23 mouse cellular contexts compared by ENCODE assay signal in genomic region chr6:39585517-39585916, GRCm38 (mm10). TPM values are rescaled to one million over a fixed set of nuclear protein-coding genes. Genes with fewer than 3 reads are reported as not detected.
DNase-seq lines count a peak whose midpoint lies in the region; ATAC-seq lines count a peak whose summit lies in the region.
"Had no signal": no experiment of that assay in that cellular context is flagged by ENCODE, and none has a peak within 500 bp of the region (broad histone marks: within the 10 kb centered on the region; RNA-seq: fewer than 3 reads in every experiment).

Gene Gm42420 (plus strand): TSS chr6:39585753.

- H3K36me3 ChIP-seq in liver, embryonic 13.5 days = peaks cover 49% of the 10 kb centered on the region
- peaks cover 42% of the 10 kb centered on the region for H3K36me3 ChIP-seq in liver, embryonic 15.5 days (replicated peaks)

- H3K9me3 ChIP-seq in liver, embryonic 13.5 days (replicated peaks) = no peaks in the 10 kb centered on the region
- H3K9me3 ChIP-seq in liver, embryonic 15.5 days (replicated peaks) = no peaks in the 10 kb centered on the region
- H3K9me3 ChIP-seq: embryonic facial prominence, embryonic 15.5 days; forebrain, embryonic 10.5 days; hindbrain, embryonic 10.5 days; intestine, embryonic 15.5 days had no signal

- no peak within 1 kb of the TSS for H3K4me3 ChIP-seq in liver, embryonic 13.5 days (replicated peaks)
- H3K4me3 ChIP-seq in liver, embryonic 15.5 days (replicated peaks) = no peak within 1 kb of the TSS
- H3K4me3 ChIP-seq: embryonic facial prominence, embryonic 15.5 days; erythroblast, embryonic 14.5 days; forebrain, embryonic 10.5 days; gastrocnemius, adult 2 months; hindbrain, embryonic 10.5 days; intestine, embryonic 15.5 days had no signal

- H3K27ac ChIP-seq in liver, embryonic 13.5 days = no peak within 1 kb of the TSS
- H3K27ac ChIP-seq in liver, embryonic 15.5 days (replicated peaks) = no peak within 1 kb of the TSS
- H3K27ac ChIP-seq: embryonic facial prominence, embryonic 15.5 days; forebrain, embryonic 10.5 days; gastrocnemius, adult 2 months; hindbrain, embryonic 10.5 days; hindbrain, embryonic 14.5 days; intestine, embryonic 15.5 days had no signal

- WGBS in liver, embryonic 13.5 days (ENCODE audit: insufficient replicate concordance) = 62% methylated on average over 6 of the region's 6 CpGs
- WGBS in liver, embryonic 15.5 days (ENCODE audit: insufficient replicate concordance) = 51% methylated on average over 6 of the region's 6 CpGs

- H3K4me1 ChIP-seq in liver, embryonic 13.5 days (replicated peaks) = peaks cover 26% of the 10 kb centered on the region
- peaks cover 30% of the 10 kb centered on the region for H3K4me1 ChIP-seq in liver, embryonic 15.5 days (replicated peaks)
- H3K4me1 ChIP-seq: embryonic facial prominence, embryonic 15.5 days; forebrain, embryonic 10.5 days; hindbrain, embryonic 10.5 days; intestine, embryonic 15.5 days had no signal

- H3K9ac ChIP-seq in liver, embryonic 13.5 days = 0 out of 2 replicates have a peak within 1 kb of the TSS, but pooled peaks have one; percentile 29
- H3K9ac ChIP-seq in liver, embryonic 15.5 days = no peak within 1 kb of the TSS
- H3K9ac ChIP-seq: embryonic facial prominence, embryonic 15.5 days; hindbrain, embryonic 14.5 days; intestine, embryonic 15.5 days had no signal

- DNase-seq in adrenal gland, postnatal 14 days = peak; percentile 21
- DNase-seq in adrenal gland, postnatal 10 days = no peak
- no peak for DNase-seq in liver, embryonic 13.5 days
- DNase-seq in liver = no peak
- peak; percentile 46 to 48 for DNase-seq in adrenal gland, postnatal 36 days
- DNase-seq in embryo, embryonic 9.5 days (ENCODE audit: extremely low spot score) = no peak
- DNase-seq: cerebellum, adult 2 months; cerebellum, postnatal 10 days; gastrocnemius, adult 2 months; gastrocnemius, postnatal 25 days; heart, postnatal 10 days had no signal

- H3K4me2 ChIP-seq in liver, embryonic 13.5 days = no peak within 1 kb of the TSS
- H3K4me2 ChIP-seq in liver, embryonic 15.5 days = no peak within 1 kb of the TSS
- H3K4me2 ChIP-seq: embryonic facial prominence, embryonic 15.5 days; hindbrain, embryonic 14.5 days; intestine, embryonic 15.5 days had no signal

- ATAC-seq in liver, embryonic 13.5 days (ENCODE audit: low read depth) = peak; percentile 37
- 0 out of 2 replicates have a peak, but pooled peaks have one; percentile 25 for ATAC-seq in liver, embryonic 15.5 days (ENCODE audit: insufficient read depth)
- ATAC-seq: forebrain, embryonic 14.5 days; intestine, embryonic 15.5 days had no signal

- H3K27me3 ChIP-seq in liver, embryonic 13.5 days = no peaks in the 10 kb centered on the region
- no peaks in the 10 kb centered on the region for H3K27me3 ChIP-seq in liver, embryonic 15.5 days
- H3K27me3 ChIP-seq: embryonic facial prominence, embryonic 15.5 days; intestine, embryonic 15.5 days had no signal

RNA-seq across cellular contexts. Expression of gene Gm42420, which starts in this region (rescaled TPM):
- total RNA-seq in adrenal gland, postnatal 14 days (2021) = 1.5 and 1.8 TPM in 2 replicates
- total RNA-seq in adrenal gland, postnatal 10 days (2021) = 1 to 10 TPM; 1.0 to 1.3 TPM
- polyA plus RNA-seq in liver, embryonic 13.5 days (2015; fragmentation: Nextera tagmentation; extraction: Ambion mirVana) = 1.0 and 1.4 TPM in 2 replicates
- total RNA-seq in adrenal gland, postnatal 36 days (2021) = 1 to 10 TPM in 1 of 2 experiments, not detected in 1; 1.1 TPM
- 2.5 and 2.7 TPM in 2 replicates for polyA plus RNA-seq in liver, embryonic 15.5 days (2015; fragmentation: Nextera tagmentation; extraction: Ambion mirVana)
- total RNA-seq: ES-E14; gastrocnemius, postnatal 25 days; heart, adult 8-10 months had no signal
- polyA plus RNA-seq: embryonic facial prominence, embryonic 11.5 days; erythroblast, embryonic 14.5 days; forebrain, embryonic 14.5 days; heart, embryonic 14.5 days had no signal

Comparison
In these comparisons a context has a peak if more than half of its experiments do, and no peak if none do; other contexts are left out.
1. DNase-seq: peak in adrenal gland, postnatal 14 days (single experiment) and adrenal gland, postnatal 36 days (2 of 2); none in adrenal gland, postnatal 10 days (single experiment), liver, embryonic 13.5 days (single experiment), liver (single experiment) and embryo, embryonic 9.5 days (single experiment).